Mouse (Mus musculus) spleen, adult 2 months (tissue): ENCODE measurements around the gene 4933405O20Rik.

Experiments used
- CTCF ChIP-seq: fragments of 200-500 bp; IDR thresholded peaks from 2 replicates; pipeline ENCODE4 v1.5.1; 2011; ENCODE audit warnings: mild to moderate bottlenecking, inconsistent platforms; ENCODE audit not compliant: insufficient read depth, insufficient read length, insufficient replicate concordance; ENCODE audit errors: extremely low read depth
- POLR2A ChIP-seq: fragments of 200-500 bp; IDR thresholded peaks from 2 replicates; pipeline ENCODE4 v1.6.1; 2011; ENCODE audit warnings: low read depth, low read length, inconsistent platforms

DNA sequence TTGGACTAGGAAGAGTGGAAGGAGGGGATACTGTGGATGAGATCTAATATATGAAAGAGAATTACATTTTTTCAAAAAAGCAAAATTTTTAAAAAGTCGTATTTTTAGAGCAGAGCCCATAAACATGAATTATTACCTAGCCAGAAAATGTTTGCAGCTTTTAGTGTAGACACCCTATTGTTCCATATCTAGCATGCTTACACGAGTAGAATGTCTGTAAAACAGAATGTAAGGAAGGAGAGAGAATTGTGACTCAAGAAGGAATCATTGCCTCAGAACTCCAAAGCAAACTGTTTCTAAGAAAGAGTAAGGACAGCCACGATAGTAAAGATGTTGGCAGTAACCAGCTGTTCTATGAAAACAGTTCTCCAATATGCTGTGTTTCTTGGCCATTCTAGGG lies at the start of gene 4933405O20Rik:
- TF ChIP-seq CTCF = no peak
- no peak for TF ChIP-seq POLR2A
